Mouse (Mus musculus): ENCODE results near the gene Filip1. TPM values are rescaled to one million over a fixed set of nuclear protein-coding genes. Genes with fewer than 3 reads are reported as not detected.

The Filip1 gene
- polyA plus RNA-seq, 1 experiment = 1.8 TPM

- DNase-seq = no peak
- Histone ChIP-seq H3K4me1 (ENCODE audit: control insufficient read depth, insufficient read depth, low read length) (no peaks in the 10 kb centered on the region), H3K4me3 (ENCODE audit: insufficient read depth, low read depth, low read length) (no peak overlapping the region), H3K27ac (ENCODE audit: insufficient read depth, low read depth, low read length) (no peak overlapping the region), H3K27me3 (replicated peaks; ENCODE audit: control insufficient read depth, insufficient read depth, low read length) (no peaks in the 10 kb centered on the region), H3K36me3 (ENCODE audit: control insufficient read depth, insufficient read depth, low read length) (no peaks in the 10 kb centered on the region)
- WGBS = 89% methylated on average over 5 of the region's 5 CpGs
- TF ChIP-seq CTCF (conservative IDR thresholded peaks at IDR 0.05; ENCODE audit: insufficient read depth, insufficient read length, low read depth, low read length) (no peak), POLR2A (IDR thresholded peaks at IDR 0.05; ENCODE audit: low read depth, low read length) (no peak)
These were observed 196.2 kb downstream of the Filip1 start for GRCm38 (mm10) chr9:79816464-79816863.

- Histone ChIP-seq H3K4me3 (ENCODE audit: insufficient read depth, low read depth, low read length) (no peak overlapping the region), H3K27ac (ENCODE audit: insufficient read depth, low read depth, low read length) (no peak overlapping the region), H3K4me1 (ENCODE audit: control insufficient read depth, insufficient read depth, low read length) (no peaks in the 10 kb centered on the region), H3K36me3 (ENCODE audit: control insufficient read depth, insufficient read depth, low read length) (no peaks in the 10 kb centered on the region), H3K27me3 (replicated peaks; ENCODE audit: control insufficient read depth, insufficient read depth, low read length) (no peaks in the 10 kb centered on the region)
- DNase-seq = no peak
- WGBS = 88% methylated on average over 11 of the region's 11 CpGs
- TF ChIP-seq CTCF (conservative IDR thresholded peaks at IDR 0.05; ENCODE audit: insufficient read depth, insufficient read length, low read depth, low read length) = no peak
- TF ChIP-seq POLR2A (IDR thresholded peaks at IDR 0.05; ENCODE audit: low read depth, low read length) = no peak
These were observed 196.6 kb downstream of the Filip1 start for GRCm38 (mm10) chr9:79816013-79816412.

GRCm38 (mm10) chr9:79814592-79814991 is 198.1 kb downstream of the Filip1 start:
- H3K4me3 ChIP-seq (ENCODE audit: insufficient read depth, low read depth, low read length) = no peak overlapping the region
- TF ChIP-seq CTCF (conservative IDR thresholded peaks at IDR 0.05; ENCODE audit: insufficient read depth, insufficient read length, low read depth, low read length) = no peak
- TF ChIP-seq POLR2A (IDR thresholded peaks at IDR 0.05; ENCODE audit: low read depth, low read length) = no peak
- no peaks in the 10 kb centered on the region for H3K27me3 ChIP-seq (replicated peaks; ENCODE audit: control insufficient read depth, insufficient read depth, low read length)
- no peaks in the 10 kb centered on the region for H3K36me3 ChIP-seq (ENCODE audit: control insufficient read depth, insufficient read depth, low read length)
- H3K4me1 ChIP-seq (ENCODE audit: control insufficient read depth, insufficient read depth, low read length) = no peaks in the 10 kb centered on the region
- 89% methylated on average over 4 of the region's 4 CpGs for WGBS
- no peak overlapping the region for H3K27ac ChIP-seq (ENCODE audit: insufficient read depth, low read depth, low read length)
- DNase-seq = no peak

GRCm38 (mm10) chr9:79810969-79811902 is 201.4 kb downstream of the Filip1 start:
- 80% methylated on average over 10 of the region's 11 CpGs for WGBS
- H3K27me3 ChIP-seq (replicated peaks; ENCODE audit: control insufficient read depth, insufficient read depth, low read length) = no peaks in the 10 kb centered on the region
- no peaks in the 10 kb centered on the region for H3K4me1 ChIP-seq (ENCODE audit: control insufficient read depth, insufficient read depth, low read length)
- no peak overlapping the region for H3K27ac ChIP-seq (ENCODE audit: insufficient read depth, low read depth, low read length)
- DNase-seq = no peak
- H3K36me3 ChIP-seq (ENCODE audit: control insufficient read depth, insufficient read depth, low read length) = no peaks in the 10 kb centered on the region
- H3K4me3 ChIP-seq (ENCODE audit: insufficient read depth, low read depth, low read length) = no peak overlapping the region
- TF ChIP-seq CTCF (conservative IDR thresholded peaks at IDR 0.05; ENCODE audit: insufficient read depth, insufficient read length, low read depth, low read length) (no peak), POLR2A (IDR thresholded peaks at IDR 0.05; ENCODE audit: low read depth, low read length) (no peak)

- no peak for DNase-seq
- Histone ChIP-seq H3K27me3 (replicated peaks; ENCODE audit: control insufficient read depth, insufficient read depth, low read length) (no peaks in the 10 kb centered on the region), H3K4me1 (ENCODE audit: control insufficient read depth, insufficient read depth, low read length) (no peaks in the 10 kb centered on the region; the same call in 1 of the 2 replicates), H3K4me3 (ENCODE audit: insufficient read depth, low read depth, low read length) (no peak overlapping the region), H3K27ac (ENCODE audit: insufficient read depth, low read depth, low read length) (no peak overlapping the region), H3K36me3 (ENCODE audit: control insufficient read depth, insufficient read depth, low read length) (no peaks in the 10 kb centered on the region)
- TF ChIP-seq CTCF (conservative IDR thresholded peaks at IDR 0.05; ENCODE audit: insufficient read depth, insufficient read length, low read depth, low read length) (no peak), POLR2A (IDR thresholded peaks at IDR 0.05; ENCODE audit: low read depth, low read length) (no peak)
- WGBS = 70% methylated on average over 3 of the region's 3 CpGs
These were observed 202.1 kb downstream of the Filip1 start for GRCm38 (mm10) chr9:79810534-79810933.

GRCm38 (mm10) chr9:79809411-79809810 is 203.2 kb downstream of the Filip1 start:
- H3K27me3 ChIP-seq (replicated peaks; ENCODE audit: control insufficient read depth, insufficient read depth, low read length) = no peaks in the 10 kb centered on the region
- no peaks in the 10 kb centered on the region; the same call in 1 of the 2 replicates for H3K4me1 ChIP-seq (ENCODE audit: control insufficient read depth, insufficient read depth, low read length)
- no peak for TF ChIP-seq POLR2A (IDR thresholded peaks at IDR 0.05; ENCODE audit: low read depth, low read length)
- no peak for TF ChIP-seq CTCF (conservative IDR thresholded peaks at IDR 0.05; ENCODE audit: insufficient read depth, insufficient read length, low read depth, low read length)
- H3K36me3 ChIP-seq (ENCODE audit: control insufficient read depth, insufficient read depth, low read length) = no peaks in the 10 kb centered on the region
- 55% methylated on average over 6 of the region's 6 CpGs for WGBS
- no peak overlapping the region for H3K27ac ChIP-seq (ENCODE audit: insufficient read depth, low read depth, low read length)
- DNase-seq = no peak
- no peak overlapping the region for H3K4me3 ChIP-seq (ENCODE audit: insufficient read depth, low read depth, low read length)

- 39% methylated on average over 4 of the region's 4 CpGs for WGBS
- no peak for TF ChIP-seq CTCF (conservative IDR thresholded peaks at IDR 0.05; ENCODE audit: insufficient read depth, insufficient read length, low read depth, low read length)
- no peak for TF ChIP-seq POLR2A (IDR thresholded peaks at IDR 0.05; ENCODE audit: low read depth, low read length)
- Histone ChIP-seq H3K4me1 (ENCODE audit: control insufficient read depth, insufficient read depth, low read length) (no peaks in the 10 kb centered on the region; the same call in 1 of the 2 replicates), H3K27me3 (replicated peaks; ENCODE audit: control insufficient read depth, insufficient read depth, low read length) (no peaks in the 10 kb centered on the region), H3K4me3 (ENCODE audit: insufficient read depth, low read depth, low read length) (no peak overlapping the region), H3K27ac (ENCODE audit: insufficient read depth, low read depth, low read length) (no peak overlapping the region), H3K36me3 (ENCODE audit: control insufficient read depth, insufficient read depth, low read length) (no peaks in the 10 kb centered on the region)
- no peak for DNase-seq
These were observed 205.5 kb downstream of the Filip1 start for GRCm38 (mm10) chr9:79807178-79807577.

All from kidney, adult 2 months (tissue).